Mouse (Mus musculus) heart, postnatal 0 days (tissue): ENCODE measurements around the gene Pnpla5. TPM values are rescaled to one million over a fixed set of nuclear protein-coding genes. Genes with fewer than 3 reads are reported as not detected.

Experiments used
- ATAC-seq: fragments of 200-750 bp; cut with Nextera tagmentation; 2 replicates; pipeline ENCODE4 v1.8.0; 2017; ENCODE audit warnings: low read depth, moderate number of reproducible peaks, moderate library complexity; ENCODE audit not compliant: insufficient read depth
- DNase-seq: peaks from one replicate; pipeline ENCODE4 v3.0.0-alpha.2; 2016; ENCODE audit warnings: low spot score
- H3K27ac ChIP-seq: fragments of 300-500 bp; sonication (generic); 2 replicates; pipeline ENCODE4 v1.5.1; 2014; ENCODE audit warnings: low read depth, mild to moderate bottlenecking
- H3K27me3 ChIP-seq: fragments of 300-500 bp; sonication (generic); 2 replicates; pipeline ENCODE4 v1.6.1; 2014; ENCODE audit warnings: low read length, mixed read lengths; ENCODE audit not compliant: control insufficient read depth, insufficient read depth
- H3K36me3 ChIP-seq: fragments of 300-500 bp; sonication (generic); replicated peaks from 2 replicates; pipeline ENCODE4 v1.6.1; 2014; ENCODE audit warnings: low read length, mixed read lengths; ENCODE audit not compliant: control insufficient read depth, insufficient read depth
- H3K4me1 ChIP-seq: fragments of 300-500 bp; sonication (generic); 2 replicates; pipeline ENCODE4 v1.6.1; 2014; ENCODE audit warnings: antibody characterized with exemption; ENCODE audit not compliant: control insufficient read depth, insufficient read depth
- H3K4me2 ChIP-seq: fragments of 300-500 bp; sonication (generic); 2 replicates; pipeline ENCODE4 v1.6.1; 2014; ENCODE audit warnings: low read depth, mild to moderate bottlenecking, low read length, moderate library complexity
- H3K4me3 ChIP-seq: fragments of 300-500 bp; sonication (generic); 2 replicates; pipeline ENCODE4 v1.5.1; 2014; ENCODE audit warnings: low read depth, low read length
- H3K9ac ChIP-seq: fragments of 300-500 bp; sonication (generic); replicated peaks from 2 replicates; pipeline ENCODE4 v1.6.1; 2014; ENCODE audit warnings: low read depth, low read length, mixed read lengths
- H3K9me3 ChIP-seq: fragments of 300-500 bp; sonication (generic); replicated peaks from 2 replicates; pipeline ENCODE4 v1.6.1; 2016; ENCODE audit warnings: low read length; ENCODE audit not compliant: control insufficient read depth
- CTCF ChIP-seq: IDR thresholded peaks from 2 replicates; pipeline ENCODE4 v1.5.1; 2016; ENCODE audit warnings: antibody characterized with exemption, control low read depth, low read depth
- EP300 ChIP-seq: IDR thresholded peaks from 2 replicates; pipeline ENCODE4 v1.6.1; 2016; ENCODE audit warnings: antibody characterized with exemption, low read depth
- WGBS: fragments of 180-500 bp; shearing (Covaris S2); extraction: QIAGEN DNeasy Blood & Tissue Kit; methylation state at CpG from one replicate; pipeline ENCODE4 v1.1.7; 2014; 5-methylcytosine and 5-hydroxymethylcytosine counted together
- polyA plus RNA-seq: library from polyadenylated mRNA; unstranded; fragments of >200 nt; fragmentation: Nextera tagmentation; extraction: Ambion mirVana; gene quantifications from 2 replicates; pipeline ENCODE4 v1.2.1, GENCODE M21; 2015
- total RNA-seq: library from RNA; depleted of rRNA; stranded (reverse); fragments of >200 nt; gene quantifications from 2 replicates; pipeline ENCODE4 v1.2.3, GENCODE M21; 2014; ENCODE audit warnings: low replicate concordance; rRNA removed

The Pnpla5 gene
- total RNA-seq (not detected in 2 replicates), polyA plus RNA-seq (not detected in 2 replicates)

DNA sequence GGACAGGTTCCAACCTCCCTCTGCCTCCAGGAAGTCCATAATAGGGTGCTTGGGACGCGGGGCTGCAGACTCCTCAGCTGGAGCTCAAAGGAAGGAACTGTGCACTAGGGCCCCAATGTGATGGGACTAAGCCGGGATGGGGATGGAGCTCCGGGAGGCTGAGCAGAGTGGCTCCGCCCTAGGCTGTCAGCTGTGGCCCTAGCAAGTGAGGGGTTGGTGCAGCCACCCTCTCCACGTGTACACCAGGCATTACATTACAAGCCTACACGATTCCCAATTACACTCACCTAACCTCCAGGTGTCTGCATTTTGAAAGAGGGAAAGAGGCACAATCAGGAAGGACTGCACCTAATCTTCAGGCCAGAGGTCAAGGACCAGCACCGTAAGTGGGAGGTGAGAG lies at the start of gene Pnpla5:
Gene Pnpla5 (minus strand): TSS at position 101 of the 400 bp plus-strand sequence.
- WGBS = 56% methylated on average over 8 of the region's 8 CpGs
- ATAC-seq = no peak

GRCm38 (mm10) chr15:84171166-84171565 lies 48.2 kb upstream of the Pnpla5 start:
- no peak for TF ChIP-seq CTCF
- TF ChIP-seq EP300 = no peak
- Histone ChIP-seq H3K9ac (no peak overlapping the region), H3K27me3 (peaks cover 15% of the 10 kb centered on the region), H3K4me3 (no peak overlapping the region), H3K4me2 (no peak overlapping the region), H3K4me1 (peaks cover 7% of the 10 kb centered on the region), H3K27ac (no peak overlapping the region), H3K9me3 (no peaks in the 10 kb centered on the region), H3K36me3 (no peaks in the 10 kb centered on the region)
- DNase-seq = no peak
- ATAC-seq = no peak
- WGBS = 70% methylated on average over 7 of the region's 7 CpGs

More for the DNA sequence above, at the start of gene Pnpla5:
- no peaks in the 10 kb centered on the region for H3K9me3 ChIP-seq
- TF ChIP-seq CTCF (no peak), EP300 (no peak)
- DNase-seq = no peak
- H3K27ac ChIP-seq = no peak within 1 kb of the TSS
- H3K9ac ChIP-seq = no peak within 1 kb of the TSS
- no peak within 1 kb of the TSS for H3K4me2 ChIP-seq
- no peaks in the 10 kb centered on the region for H3K36me3 ChIP-seq
- no peak within 1 kb of the TSS for H3K4me3 ChIP-seq
- H3K27me3 ChIP-seq = no peaks in the 10 kb centered on the region
- H3K4me1 ChIP-seq = no peaks in the 10 kb centered on the region

- peaks cover 7% of the 10 kb centered on the region for H3K4me1 ChIP-seq
- no peak for DNase-seq
- WGBS = 73% methylated on average over 1 of the region's 1 CpGs
- H3K36me3 ChIP-seq = no peaks in the 10 kb centered on the region
- no peak overlapping the region for H3K4me2 ChIP-seq
- H3K27ac ChIP-seq = no peak overlapping the region
- TF ChIP-seq EP300 = no peak
- TF ChIP-seq CTCF = no peak
- H3K27me3 ChIP-seq = peaks cover 15% of the 10 kb centered on the region
- H3K9ac ChIP-seq = no peak overlapping the region
- no peak for ATAC-seq
- H3K4me3 ChIP-seq = no peak overlapping the region
- no peaks in the 10 kb centered on the region for H3K9me3 ChIP-seq
These were observed 46.5 kb upstream of the Pnpla5 start for GRCm38 (mm10) chr15:84169511-84169910.

- DNase-seq = no peak
- no peak overlapping the region for H3K9ac ChIP-seq
- H3K27ac ChIP-seq = no peak overlapping the region
- H3K27me3 ChIP-seq = peaks cover 15% of the 10 kb centered on the region
- H3K9me3 ChIP-seq = no peaks in the 10 kb centered on the region
- WGBS = 2% methylated on average over 28 of the region's 28 CpGs
- no peaks in the 10 kb centered on the region for H3K36me3 ChIP-seq
- peak overlapping the region; percentile 44 for H3K4me3 ChIP-seq
- TF ChIP-seq CTCF (no peak), EP300 (no peak)
- peaks cover 7% of the 10 kb centered on the region for H3K4me1 ChIP-seq
- H3K4me2 ChIP-seq = peak overlapping the region; percentile 85
- ATAC-seq = no peak
These were observed 45.5 kb upstream of the Pnpla5 start for GRCm38 (mm10) chr15:84168170-84169161.

DNA sequence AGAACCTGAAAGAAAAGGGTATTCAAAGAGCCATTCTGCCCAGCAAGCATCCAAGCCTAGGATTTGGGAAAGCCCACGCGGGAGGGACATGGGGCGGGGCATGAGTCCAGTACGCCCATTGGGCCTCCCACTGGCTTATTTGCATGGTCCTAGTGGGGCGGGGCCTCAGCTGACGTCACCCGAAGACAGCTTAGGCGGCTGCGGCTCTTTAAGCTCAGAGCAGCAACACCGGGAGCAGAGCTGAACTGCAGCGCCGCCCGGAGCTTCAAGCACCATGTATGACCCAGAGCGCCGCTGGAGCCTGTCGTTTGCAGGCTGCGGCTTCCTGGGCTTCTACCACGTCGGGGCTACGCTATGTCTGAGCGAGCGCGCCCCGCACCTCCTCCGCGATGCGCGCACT lies 44.6 kb upstream of the Pnpla5 start, which contains the start of gene Pnpla3:
Gene Pnpla3 (plus strand): TSS at position 238 of the 400 bp plus-strand sequence.
- H3K27me3 ChIP-seq = peaks cover 15% of the 10 kb centered on the region
- peak; percentile 100 for ATAC-seq
- no peaks in the 10 kb centered on the region for H3K36me3 ChIP-seq
- WGBS = under 1% methylated on average over 28 of the region's 28 CpGs
- H3K4me1 ChIP-seq = peaks cover 7% of the 10 kb centered on the region
- H3K9me3 ChIP-seq = no peaks in the 10 kb centered on the region
- peak; percentile 92 for DNase-seq
- no peak within 1 kb of the TSS for H3K27ac ChIP-seq
- TF ChIP-seq EP300 (no peak), CTCF (peak; percentile 45)
- H3K9ac ChIP-seq = no peak within 1 kb of the TSS
- peak within 1 kb of the TSS; percentile 85 for H3K4me2 ChIP-seq
- peak within 1 kb of the TSS; percentile 44 for H3K4me3 ChIP-seq
